Mouse (Mus musculus) kidney, adult 2 months (tissue): ENCODE data around the gene Tldc2.

Source experiments
- CTCF ChIP-seq: fragments of 200-500 bp; conservative IDR thresholded peaks from 2 replicates; pipeline ENCODE4 v1.5.1; 2011; ENCODE audit warnings: low read depth, mild to moderate bottlenecking, control low read depth, low read length, moderate library complexity, mixed read lengths; ENCODE audit not compliant: insufficient read depth, insufficient read length
- POLR2A ChIP-seq: fragments of 200-500 bp; IDR thresholded peaks from one replicate; pipeline ENCODE4 v1.6.1; 2011; ENCODE audit warnings: low read depth, low read length, control low read depth

DNA sequence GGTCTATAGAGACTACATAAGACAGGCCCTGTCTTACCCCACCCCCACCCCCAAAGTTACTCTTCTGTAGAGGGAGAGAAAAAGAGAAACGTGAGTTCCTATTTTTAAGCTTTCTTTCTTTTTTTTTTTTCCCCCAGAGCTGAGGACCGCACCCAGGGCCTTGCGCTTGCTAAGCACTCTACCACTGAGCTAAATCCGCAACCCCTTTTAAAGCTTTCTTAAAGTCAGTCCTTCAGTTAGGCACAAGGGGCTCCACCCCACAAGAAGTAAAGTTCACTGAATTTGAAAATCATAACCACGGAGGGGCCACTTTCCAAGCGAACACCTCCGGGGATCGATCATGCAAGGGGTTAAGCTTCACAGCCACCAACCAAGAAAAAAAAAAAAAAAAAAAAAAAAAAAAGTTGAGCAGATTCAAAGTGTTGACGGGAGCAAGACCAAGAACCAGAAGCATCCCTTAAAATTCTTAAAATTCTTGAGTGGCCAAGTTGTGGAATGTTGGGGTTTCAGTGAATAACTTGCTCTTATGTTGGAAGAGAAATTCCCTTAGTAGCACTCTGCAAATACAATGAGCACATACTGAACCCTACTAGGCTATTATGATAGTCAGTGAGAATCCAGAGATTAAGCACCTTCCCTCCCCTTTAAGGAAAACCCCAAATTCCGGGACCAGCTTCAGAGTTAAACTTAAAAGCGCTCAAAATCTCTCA is 47.1 kb downstream of the Tldc2 start:
- TF ChIP-seq POLR2A: no peak
- no peak for TF ChIP-seq CTCF
